Mouse (Mus musculus) B cell, adult 62 days (primary cell): ENCODE measurements around the gene Prkar2b. TPM values are rescaled to one million over a fixed set of nuclear protein-coding genes. Genes with fewer than 3 reads are reported as not detected.

Source experiments
- total RNA-seq: library from RNA; stranded (reverse); gene quantifications from 4 replicates; pipeline ENCODE4 v1.2.4, GENCODE M21; 2023

Prkar2b gene
- total RNA-seq = 0.83 to 1.7 TPM (median 1.1 TPM) in 4 replicates

GRCm38 (mm10) chr12:32061090-32061930 is at the start of gene Prkar2b:
TSS of gene Prkar2b (minus strand) at chr12:32061296.

GRCm38 (mm10) chr12:31949759-31950658 is 111.1 kb downstream of the Prkar2b start, which contains the start of gene Hbp1:
TSS of gene Hbp1 (minus strand) at chr12:31950535.

Other genes starting within 250 kb of the Prkar2b start
- 118 to 141 TPM (median 130 TPM) in 4 replicates for gene Hbp1, start 110.8 kb downstream of the Prkar2b start, total RNA-seq
- gene Pik3cg, start 147.4 kb upstream of the Prkar2b start, total RNA-seq = 52.4 to 60.0 TPM (median 58.9 TPM) in 4 replicates